Mouse (Mus musculus): ENCODE measurements around the gene Zdhhc8. TPM values are rescaled to one million over a fixed set of nuclear protein-coding genes. Genes with fewer than 3 reads are reported as not detected.
A peak's percentile ranks its signal among the peaks of the same experiment; 100 is the strongest.

The Zdhhc8 gene
- polyA plus RNA-seq, 1 experiment = 176 TPM

- no peak overlapping the region for H3K27ac ChIP-seq (ENCODE audit: insufficient read depth, low read length)
- H3K4me3 ChIP-seq (ENCODE audit: insufficient read depth, low read length) = no peak overlapping the region
- TF ChIP-seq CTCF (IDR thresholded peaks at IDR 0.05; ENCODE audit: extremely low read depth, insufficient read depth, low read length) (no peak), POLR2A (IDR thresholded peaks at IDR 0.05; ENCODE audit: extremely low read depth, insufficient read depth, low read length) (no peak)
- H3K4me1 ChIP-seq (ENCODE audit: control insufficient read depth, insufficient read depth, low read length) = no peaks in the 10 kb centered on the region; the same call in 1 of the 2 replicates
Measured at GRCm38 (mm10) chr16:18220856-18221542, 13.9 kb downstream of the Zdhhc8 start.

- Histone ChIP-seq H3K4me1 (ENCODE audit: control insufficient read depth, insufficient read depth, low read length) (no peaks in the 10 kb centered on the region; the same call in 1 of the 2 replicates), H3K27ac (ENCODE audit: insufficient read depth, low read length) (no peak overlapping the region), H3K4me3 (ENCODE audit: insufficient read depth, low read length) (no peak overlapping the region)
- TF ChIP-seq CTCF (IDR thresholded peaks at IDR 0.05; ENCODE audit: extremely low read depth, insufficient read depth, low read length) (no peak), POLR2A (IDR thresholded peaks at IDR 0.05; ENCODE audit: extremely low read depth, insufficient read depth, low read length) (peak; percentile 28; the same call in 1 of the 2 replicates)
Measured at GRCm38 (mm10) chr16:18220001-18220400, 14.9 kb downstream of the Zdhhc8 start.

- H3K27ac ChIP-seq (ENCODE audit: insufficient read depth, low read length) = no peak overlapping the region
- no peak for TF ChIP-seq CTCF (IDR thresholded peaks at IDR 0.05; ENCODE audit: extremely low read depth, insufficient read depth, low read length)
- H3K4me3 ChIP-seq (ENCODE audit: insufficient read depth, low read length) = no peak overlapping the region
- peaks cover 5% of the 10 kb centered on the region for H3K4me1 ChIP-seq (ENCODE audit: control insufficient read depth, insufficient read depth, low read length)
Measured at GRCm38 (mm10) chr16:18218580-18218996, 16.3 kb downstream of the Zdhhc8 start.

DNA sequence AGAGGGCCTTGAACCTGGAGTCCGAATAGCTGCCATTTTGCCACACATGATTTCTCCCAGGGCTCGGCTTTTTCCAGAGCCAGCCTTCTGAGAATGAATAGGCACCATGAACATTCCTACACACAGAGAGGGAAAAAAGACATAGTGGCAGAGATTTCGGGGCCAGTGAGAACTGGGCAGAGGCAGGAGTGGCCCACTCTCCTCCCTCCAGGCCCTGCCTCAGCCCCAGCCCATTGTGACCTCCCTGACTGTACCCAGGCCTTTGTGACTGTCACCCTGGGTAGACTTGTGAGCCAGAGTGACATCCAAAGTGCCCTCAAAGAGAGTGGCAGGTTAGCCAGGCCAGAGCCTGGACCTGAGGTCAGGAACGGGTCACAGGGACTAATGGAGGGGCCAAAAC, 17.4 kb downstream of the Zdhhc8 start, which contains the start of gene Ccdc188:
Gene Ccdc188 (plus strand): TSS at position 301 of the 400 bp plus-strand sequence.
- H3K4me3 ChIP-seq (ENCODE audit: insufficient read depth, low read length) = no peak within 1 kb of the TSS
- TF ChIP-seq CTCF (IDR thresholded peaks at IDR 0.05; ENCODE audit: extremely low read depth, insufficient read depth, low read length) = no peak
- no peak for TF ChIP-seq POLR2A (IDR thresholded peaks at IDR 0.05; ENCODE audit: extremely low read depth, insufficient read depth, low read length)
- peaks cover 5% of the 10 kb centered on the region for H3K4me1 ChIP-seq (ENCODE audit: control insufficient read depth, insufficient read depth, low read length)
- H3K27ac ChIP-seq (ENCODE audit: insufficient read depth, low read length) = no peak within 1 kb of the TSS

- H3K4me1 ChIP-seq (ENCODE audit: control insufficient read depth, insufficient read depth, low read length) = peaks cover 5% of the 10 kb centered on the region
- H3K4me3 ChIP-seq (ENCODE audit: insufficient read depth, low read length) = no peak overlapping the region
- no peak overlapping the region for H3K27ac ChIP-seq (ENCODE audit: insufficient read depth, low read length)
- TF ChIP-seq CTCF (IDR thresholded peaks at IDR 0.05; ENCODE audit: extremely low read depth, insufficient read depth, low read length) (no peak), POLR2A (IDR thresholded peaks at IDR 0.05; ENCODE audit: extremely low read depth, insufficient read depth, low read length) (no peak)
Measured at GRCm38 (mm10) chr16:18214858-18215257, 20.1 kb downstream of the Zdhhc8 start.

DNA sequence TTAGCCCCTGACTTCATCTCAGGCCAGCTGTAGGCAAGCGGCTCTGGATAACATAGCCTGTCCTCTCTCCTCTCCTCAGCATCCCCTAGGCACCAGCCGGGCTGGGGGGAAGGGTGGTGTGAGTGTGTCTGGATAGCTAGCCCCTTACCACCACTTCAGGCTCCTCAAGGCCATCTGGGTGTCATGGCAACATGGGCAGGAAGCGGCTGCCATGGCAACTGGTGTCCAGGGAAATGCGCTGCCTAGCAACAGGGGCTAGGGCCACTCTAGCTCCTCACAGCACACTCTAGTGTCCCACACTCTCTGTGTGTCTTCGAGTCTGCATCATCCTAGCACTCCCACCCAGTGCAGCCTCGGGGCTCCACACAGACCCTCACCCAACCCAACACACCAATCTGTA, 21.2 kb downstream of the Zdhhc8 start:
- H3K4me3 ChIP-seq (ENCODE audit: insufficient read depth, low read length) = peak overlapping the region; percentile 8; the same call in 1 of the 2 replicates
- peaks cover 5% of the 10 kb centered on the region for H3K4me1 ChIP-seq (ENCODE audit: control insufficient read depth, insufficient read depth, low read length)
- peak; percentile 46; the same call in 1 of the 2 replicates for TF ChIP-seq POLR2A (IDR thresholded peaks at IDR 0.05; ENCODE audit: extremely low read depth, insufficient read depth, low read length)
- TF ChIP-seq CTCF (IDR thresholded peaks at IDR 0.05; ENCODE audit: extremely low read depth, insufficient read depth, low read length) = no peak

GRCm38 (mm10) chr16:18211417-18212171, 23.3 kb downstream of the Zdhhc8 start:
- Histone ChIP-seq H3K4me3 (ENCODE audit: insufficient read depth, low read length) (no peak overlapping the region), H3K27ac (ENCODE audit: insufficient read depth, low read length) (no peak overlapping the region), H3K4me1 (ENCODE audit: control insufficient read depth, insufficient read depth, low read length) (peaks cover 5% of the 10 kb centered on the region)
- TF ChIP-seq POLR2A (IDR thresholded peaks at IDR 0.05; ENCODE audit: extremely low read depth, insufficient read depth, low read length) = no peak
- TF ChIP-seq CTCF (IDR thresholded peaks at IDR 0.05; ENCODE audit: extremely low read depth, insufficient read depth, low read length) = peak; percentile 98

More for the DNA sequence above, 21.2 kb downstream of the Zdhhc8 start:
- peak overlapping the region; percentile 34; the same call in 1 of the 2 replicates for H3K27ac ChIP-seq (ENCODE audit: insufficient read depth, low read length)

DNA sequence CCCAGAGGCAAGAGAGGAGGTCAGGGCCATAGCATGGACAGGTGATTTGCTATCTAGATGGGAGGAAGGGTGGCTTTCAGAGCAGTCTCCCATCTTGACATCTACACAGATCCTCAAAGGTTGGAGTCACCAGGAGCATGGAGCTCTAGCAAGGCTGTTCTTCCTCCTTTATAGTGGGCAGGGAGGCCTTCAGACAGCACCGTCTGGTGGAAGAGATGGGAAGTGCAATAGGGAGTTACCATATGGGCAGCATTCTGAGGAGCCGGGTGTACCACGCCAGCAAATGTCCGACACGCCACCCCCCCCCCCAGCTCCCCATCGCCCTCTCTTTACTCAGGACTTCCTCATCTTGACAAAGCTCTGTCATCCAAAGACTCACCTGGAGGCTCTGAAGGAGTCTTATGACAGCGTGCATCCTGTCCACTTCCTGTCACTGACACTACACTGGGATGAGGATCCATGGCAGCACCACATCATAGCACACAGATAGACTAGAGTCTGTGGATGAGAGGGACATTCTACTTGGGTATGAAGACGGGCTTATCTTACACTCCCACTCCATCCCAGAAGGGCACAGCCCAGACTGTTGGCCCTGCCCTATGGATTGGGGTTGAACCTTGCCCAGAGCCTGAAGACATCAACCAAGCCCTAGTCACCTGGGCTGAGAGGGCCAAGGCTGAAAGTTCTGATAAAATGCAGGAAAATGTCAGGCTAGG, 24.1 kb downstream of the Zdhhc8 start:
- peaks cover 5% of the 10 kb centered on the region for H3K4me1 ChIP-seq (ENCODE audit: control insufficient read depth, insufficient read depth, low read length)
- peak; percentile 93 for TF ChIP-seq CTCF (IDR thresholded peaks at IDR 0.05; ENCODE audit: extremely low read depth, insufficient read depth, low read length)
- no peak for TF ChIP-seq POLR2A (IDR thresholded peaks at IDR 0.05; ENCODE audit: extremely low read depth, insufficient read depth, low read length)
- H3K4me3 ChIP-seq (ENCODE audit: insufficient read depth, low read length) = no peak overlapping the region
- no peak overlapping the region for H3K27ac ChIP-seq (ENCODE audit: insufficient read depth, low read length)

GRCm38 (mm10) chr16:18203430-18204091, 31.4 kb downstream of the Zdhhc8 start:
- H3K4me1 ChIP-seq (ENCODE audit: control insufficient read depth, insufficient read depth, low read length) = no peaks in the 10 kb centered on the region
- TF ChIP-seq CTCF (IDR thresholded peaks at IDR 0.05; ENCODE audit: extremely low read depth, insufficient read depth, low read length) (no peak), POLR2A (IDR thresholded peaks at IDR 0.05; ENCODE audit: extremely low read depth, insufficient read depth, low read length) (no peak)
- no peak overlapping the region for H3K27ac ChIP-seq (ENCODE audit: insufficient read depth, low read length)
- no peak overlapping the region for H3K4me3 ChIP-seq (ENCODE audit: insufficient read depth, low read length)

Measured in cortical plate, adult 2 months (tissue).